Mouse (Mus musculus) thymus, postnatal 0 days (tissue): Measurements from ENCODE around the gene Nt5c2. TPM values are rescaled to one million over a fixed set of nuclear protein-coding genes. Genes with fewer than 3 reads are reported as not detected.

Experiments
- DNase-seq: peaks from one replicate; pipeline ENCODE4 v3.0.0-alpha.2; 2015; ENCODE audit warnings: low spot score
- polyA plus RNA-seq: library from polyadenylated mRNA; unstranded; fragments of >200 nt; fragmentation: Nextera tagmentation; extraction: Ambion mirVana; gene quantifications from 2 replicates; pipeline ENCODE4 v1.2.1, GENCODE M21; 2015

Gene Nt5c2
- polyA plus RNA-seq, 1 experiment from 2014 or later: 120 TPM

DNA sequence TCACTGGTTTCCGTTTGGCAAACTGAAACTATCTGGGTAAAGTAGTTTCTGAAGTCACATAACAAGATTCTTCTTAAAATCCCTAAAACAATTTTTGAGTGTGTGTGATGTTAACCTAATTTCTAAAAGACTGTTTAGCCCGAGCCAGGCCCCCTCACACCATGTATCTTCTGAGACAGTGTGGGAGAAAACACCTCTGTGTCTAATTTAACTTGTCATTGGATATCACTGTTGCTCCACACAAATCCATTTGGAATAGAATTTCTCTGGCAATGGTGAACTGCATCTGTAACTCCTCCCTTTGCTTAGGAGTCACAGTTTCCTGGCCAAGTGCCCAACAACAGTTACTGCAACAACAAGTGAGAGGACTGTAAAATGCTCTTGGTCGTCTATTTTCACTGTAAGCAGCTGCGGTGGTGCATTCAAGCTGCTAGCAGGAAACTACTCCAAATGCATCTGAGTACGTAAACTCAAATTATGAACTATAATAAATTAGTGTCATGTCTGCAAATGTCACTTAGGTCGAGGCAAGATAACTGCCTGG is 85.8 kb downstream of the Nt5c2 start:
- DNase-seq: peak; percentile 33

DNA sequence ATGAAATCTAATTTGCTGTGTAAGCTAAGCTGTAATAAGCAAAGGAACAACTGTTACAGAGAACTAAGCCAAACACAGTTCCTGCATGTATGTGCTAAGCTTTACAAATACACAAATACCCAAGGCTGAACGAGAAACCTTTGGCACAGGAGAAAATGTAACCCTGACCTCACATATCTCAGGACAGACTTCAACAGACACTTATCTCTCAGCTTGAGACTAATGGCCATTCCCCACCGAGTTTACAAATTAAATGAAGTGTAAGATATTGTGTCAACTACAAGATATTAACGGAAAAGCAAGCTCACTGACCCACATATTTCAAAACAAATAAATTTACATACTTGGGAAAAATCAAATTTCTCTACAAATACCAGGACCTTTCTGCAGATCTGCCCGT is 86.8 kb downstream of the Nt5c2 start:
- DNase-seq: no peak

DNA sequence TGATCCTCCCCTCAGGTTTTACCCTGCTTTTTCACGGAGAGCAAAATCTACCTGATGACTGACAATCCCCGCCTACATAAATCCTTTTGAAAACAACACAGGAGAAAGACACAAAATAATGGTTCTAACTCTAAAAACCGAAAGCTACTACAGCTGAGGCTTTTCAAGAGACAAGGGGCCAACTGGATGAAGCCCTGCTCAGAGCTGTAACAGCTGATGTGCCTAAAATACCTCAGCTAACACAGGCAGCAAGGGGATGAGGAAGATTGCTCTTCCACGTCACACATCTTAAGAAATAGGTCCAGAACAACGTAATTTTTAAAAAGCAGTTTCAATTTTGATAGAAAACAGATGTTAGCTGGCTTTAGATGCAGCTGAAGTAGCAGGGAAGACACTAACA is 88.0 kb downstream of the Nt5c2 start:
- DNase-seq: no peak

DNA sequence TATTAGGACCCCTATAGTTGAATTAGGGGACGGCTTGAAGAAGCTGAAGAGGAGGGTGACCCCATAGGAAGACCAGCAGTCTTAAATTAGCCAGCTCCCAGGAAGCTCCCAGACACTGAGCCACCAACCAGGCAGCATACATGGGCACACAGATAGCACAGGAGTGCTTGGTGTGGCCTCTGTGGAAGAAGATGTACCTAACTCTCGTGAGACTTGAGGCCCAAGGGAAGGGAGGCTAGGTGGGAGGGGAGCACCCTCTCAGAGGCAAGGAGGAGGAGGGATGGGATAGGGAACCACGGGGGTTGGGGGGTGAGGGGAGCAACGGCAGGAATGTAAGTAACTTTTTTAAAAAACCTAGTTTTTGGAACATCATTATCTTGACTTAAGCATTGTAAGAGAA is 88.6 kb downstream of the Nt5c2 start:
- DNase-seq: peak; percentile 31

DNA sequence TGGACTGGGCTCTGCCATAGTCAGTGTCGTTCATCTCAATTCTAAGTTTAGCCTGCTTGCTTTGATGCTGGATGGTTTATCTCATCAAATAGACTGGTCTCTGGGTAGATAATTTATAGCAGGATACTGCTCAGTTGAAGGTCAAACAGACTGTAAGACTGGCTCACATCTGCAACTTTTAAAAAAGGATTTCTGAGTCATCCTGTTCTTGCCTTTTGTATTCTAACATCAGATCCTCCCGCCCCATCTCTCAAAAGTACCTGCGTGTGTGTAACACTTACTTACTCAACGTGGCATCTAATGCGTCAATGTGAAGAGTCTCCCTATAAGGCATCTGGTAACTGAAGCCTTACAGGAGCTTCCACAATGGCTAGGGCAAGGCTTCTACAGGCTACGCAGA is 94.4 kb downstream of the Nt5c2 start:
- no peak for DNase-seq

DNA sequence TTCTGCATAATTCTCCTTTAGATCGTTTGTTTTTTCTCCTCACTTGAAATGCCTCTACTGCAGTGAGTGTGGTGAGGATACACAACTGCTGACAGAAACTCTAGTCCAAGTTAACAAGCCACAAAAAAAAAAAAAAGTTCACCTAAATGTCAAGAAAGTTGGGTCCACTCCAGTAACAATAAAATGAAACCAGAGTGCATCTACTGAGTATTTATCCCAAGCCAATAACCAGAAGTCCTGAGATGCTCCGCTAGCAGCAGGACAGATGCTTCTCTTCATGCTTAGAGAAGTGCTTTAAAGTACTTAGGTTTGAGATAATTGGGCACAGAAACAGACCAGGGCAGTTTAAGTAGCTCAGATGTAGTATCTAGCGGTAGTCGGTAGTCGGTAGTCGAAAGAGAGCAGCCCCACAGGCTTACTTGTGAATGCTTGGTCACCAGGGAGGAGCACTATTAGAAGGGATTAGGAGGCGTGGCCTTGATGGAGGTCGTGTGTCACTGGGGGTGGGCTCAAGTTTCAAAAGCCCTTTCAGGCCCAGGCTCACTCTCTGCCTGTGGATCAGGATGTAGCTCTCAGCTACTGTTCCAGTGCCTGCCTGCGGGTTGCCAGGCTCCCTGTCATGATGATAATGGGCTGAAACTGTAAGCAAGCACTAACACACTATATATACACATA is 99.4 kb downstream of the Nt5c2 start:
- no peak for DNase-seq

DNA sequence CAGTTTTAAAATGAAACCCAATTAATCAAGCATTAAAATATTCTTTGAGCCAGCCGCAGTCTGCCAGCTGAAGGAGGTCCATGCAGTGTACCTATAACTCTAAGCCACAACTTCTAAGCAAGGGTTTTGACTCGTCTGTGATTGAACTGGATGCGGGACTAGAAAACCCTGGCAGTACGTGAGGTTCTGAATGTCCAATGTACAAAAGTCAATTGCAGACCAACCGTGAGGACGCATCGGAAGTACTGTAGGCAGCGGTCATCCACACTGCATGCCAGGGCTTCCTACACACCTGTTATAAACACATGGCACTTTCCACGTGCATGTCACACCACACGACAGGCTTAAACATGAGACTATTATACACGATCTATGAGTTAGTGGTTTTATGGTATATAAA is 101.3 kb downstream of the Nt5c2 start:
- DNase-seq: no peak

DNA sequence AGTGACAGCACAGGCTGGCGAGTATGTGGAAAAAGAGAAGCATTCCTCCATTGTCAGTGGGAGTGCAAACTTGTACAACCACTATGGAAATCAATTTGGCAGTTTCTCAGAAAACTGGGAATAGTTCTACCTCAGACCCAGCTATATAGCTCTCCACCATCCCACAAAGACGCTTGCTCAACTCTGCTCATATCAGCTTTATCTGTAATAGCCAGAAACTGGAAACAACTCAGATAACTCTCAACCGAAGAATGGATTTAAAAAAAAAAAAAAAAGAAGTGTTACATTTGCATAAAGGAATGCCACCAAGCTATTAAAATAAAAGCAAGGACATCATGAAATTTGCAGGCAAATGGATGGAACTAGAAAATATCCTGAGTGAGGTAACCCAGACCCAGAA is 103.5 kb downstream of the Nt5c2 start:
- DNase-seq: no peak

DNA sequence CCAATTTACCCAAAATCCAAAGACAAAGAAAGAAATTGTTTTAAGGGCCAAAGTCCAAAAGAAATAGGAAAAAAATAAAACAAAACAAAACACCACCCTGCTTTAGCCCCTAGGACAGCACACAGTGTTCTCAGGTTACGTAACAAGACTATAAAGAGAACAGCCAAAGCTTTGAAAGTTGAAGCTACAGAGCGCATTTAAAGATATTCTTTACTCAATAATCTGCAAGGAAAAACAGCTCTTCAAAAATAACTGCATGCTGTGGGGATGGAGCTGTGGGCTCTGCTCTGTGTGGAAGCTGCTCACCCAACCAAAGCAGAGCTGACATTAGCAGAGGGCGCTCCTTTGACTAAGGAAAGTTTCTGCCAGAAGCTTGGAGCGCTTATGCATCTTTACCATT is 106.0 kb downstream of the Nt5c2 start:
- no peak for DNase-seq

DNA sequence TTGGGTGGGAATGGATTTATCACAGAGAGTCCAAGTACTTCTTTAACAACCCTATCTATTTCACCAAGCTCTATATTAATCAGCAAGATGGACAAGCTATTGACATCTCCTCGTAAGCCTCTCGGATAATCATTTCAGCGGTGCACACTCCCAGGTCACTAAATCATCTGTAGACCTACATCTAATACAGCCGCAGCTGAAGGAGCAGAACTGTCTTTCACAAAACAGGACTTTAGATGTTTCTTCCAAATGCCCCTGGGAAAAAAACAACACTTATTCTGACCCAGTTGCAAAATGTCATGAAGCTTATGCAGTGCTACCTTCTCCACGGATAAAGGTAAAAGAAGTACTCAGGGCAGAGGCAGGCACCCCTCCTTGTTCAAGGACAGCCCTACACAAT is 106.7 kb downstream of the Nt5c2 start:
- no peak for DNase-seq

DNA sequence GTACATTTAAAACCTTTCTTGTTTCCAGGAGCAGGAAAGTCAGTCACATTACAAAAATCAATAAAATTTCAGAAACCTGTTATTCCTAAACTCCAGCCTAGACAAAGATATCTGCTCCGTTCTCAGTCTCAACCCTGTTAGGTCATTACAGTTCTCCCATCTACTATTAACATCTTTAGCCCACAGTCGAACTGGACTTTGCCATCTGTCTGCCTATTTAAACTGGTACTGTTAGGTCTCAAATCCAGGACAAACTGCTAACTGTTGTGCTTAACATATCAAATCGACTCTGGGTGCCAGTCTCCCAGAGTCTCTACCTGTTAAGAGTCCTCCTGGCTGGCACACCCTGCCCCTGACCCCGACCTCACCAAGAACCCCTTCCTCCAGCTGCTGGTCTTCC is 109.0 kb downstream of the Nt5c2 start:
- DNase-seq: no peak

DNA sequence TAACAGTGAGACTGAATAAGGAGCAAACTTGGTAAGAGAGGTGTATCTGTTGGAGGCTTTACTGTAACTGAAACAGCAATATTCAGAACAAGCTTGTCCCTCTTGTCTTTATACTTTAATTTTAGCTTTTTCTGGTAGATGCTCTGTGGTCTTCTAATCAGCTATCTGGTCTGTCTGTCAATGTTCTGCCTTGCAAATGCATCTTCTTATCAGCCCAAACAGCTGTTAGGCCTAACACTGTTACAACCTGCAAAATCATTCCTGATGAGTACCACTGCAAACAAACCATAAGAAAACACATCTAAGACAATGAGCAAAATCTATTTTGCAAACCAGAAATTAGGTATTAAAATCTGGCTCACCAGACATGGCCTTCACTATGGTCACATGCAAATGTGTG is 109.6 kb downstream of the Nt5c2 start:
- no peak for DNase-seq

DNA sequence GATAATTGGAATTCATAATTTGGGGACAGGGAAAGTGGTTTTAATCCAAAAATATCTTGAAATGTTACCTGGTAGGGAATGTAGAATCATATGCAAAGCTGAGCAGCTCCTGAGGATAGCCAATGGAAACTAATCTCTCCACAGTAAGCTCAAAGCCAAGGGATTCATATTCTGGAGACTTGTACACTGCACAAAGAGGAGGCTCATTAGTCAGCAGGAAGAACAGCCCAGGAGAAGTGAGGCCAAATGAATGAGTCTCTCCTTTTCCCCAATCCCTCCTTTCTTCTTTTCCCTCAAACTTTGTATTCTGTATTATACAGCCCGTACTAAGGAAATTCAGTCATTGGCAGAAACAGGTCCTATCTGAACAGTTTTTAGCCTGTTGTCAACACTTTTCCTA is 110.0 kb downstream of the Nt5c2 start:
- DNase-seq: no peak

DNA sequence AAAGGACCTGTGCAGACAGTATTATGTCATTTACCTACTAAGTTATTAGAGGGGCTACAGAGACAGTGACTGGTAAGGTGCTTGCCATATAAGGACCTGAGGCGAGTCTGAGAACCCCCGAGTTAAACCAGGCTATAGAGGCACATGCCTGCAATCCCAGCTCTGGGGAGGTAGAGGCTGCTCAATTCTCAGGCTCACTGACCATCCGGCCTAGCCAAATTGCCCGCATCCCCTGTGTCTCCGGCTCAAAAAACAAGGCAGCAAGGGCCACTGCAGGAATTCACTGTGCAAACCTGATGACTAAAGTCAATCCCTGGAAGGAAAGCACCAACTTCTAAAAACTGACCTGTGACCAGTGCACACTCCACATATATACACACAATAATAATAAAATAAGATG is 111.6 kb downstream of the Nt5c2 start:
- DNase-seq: no peak

DNA sequence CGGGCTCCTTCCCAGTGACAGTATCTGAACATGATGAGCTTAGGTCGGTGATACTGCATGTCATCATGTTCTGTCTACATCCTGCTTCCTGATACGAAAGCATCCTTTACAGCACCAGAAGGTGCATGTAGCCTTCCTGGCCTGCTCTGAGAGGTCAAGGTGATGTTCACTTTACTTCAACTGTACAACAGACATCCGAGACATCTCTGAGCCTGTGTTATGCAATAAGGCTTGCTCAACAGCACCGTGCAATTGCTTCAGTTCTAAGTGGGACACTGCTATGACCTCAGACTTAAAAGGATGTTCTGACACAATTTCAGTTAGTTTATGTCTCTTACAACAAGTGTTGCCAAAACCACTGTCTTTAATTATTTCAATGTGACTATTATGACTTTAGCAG is 113.6 kb downstream of the Nt5c2 start:
- no peak for DNase-seq

DNA sequence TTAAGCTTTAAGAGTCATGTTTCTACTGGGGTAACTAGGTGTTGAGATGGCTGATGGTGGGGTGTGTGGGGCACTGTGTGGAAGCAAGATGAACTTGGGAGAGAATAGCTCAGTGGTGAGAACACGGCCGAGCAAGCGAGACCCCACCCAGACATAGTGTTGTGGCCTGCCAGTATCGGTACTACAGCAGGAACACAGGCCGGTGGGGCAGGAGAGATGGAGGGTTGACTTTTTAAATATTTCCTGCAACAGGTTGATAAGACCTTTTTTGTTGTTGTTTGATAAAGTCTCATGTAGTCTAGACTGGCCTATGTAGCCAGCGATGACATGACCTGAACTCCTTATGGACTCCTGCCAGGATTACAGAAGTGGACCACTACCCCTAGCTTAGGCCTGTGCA is 114.2 kb downstream of the Nt5c2 start:
- DNase-seq: no peak

DNA sequence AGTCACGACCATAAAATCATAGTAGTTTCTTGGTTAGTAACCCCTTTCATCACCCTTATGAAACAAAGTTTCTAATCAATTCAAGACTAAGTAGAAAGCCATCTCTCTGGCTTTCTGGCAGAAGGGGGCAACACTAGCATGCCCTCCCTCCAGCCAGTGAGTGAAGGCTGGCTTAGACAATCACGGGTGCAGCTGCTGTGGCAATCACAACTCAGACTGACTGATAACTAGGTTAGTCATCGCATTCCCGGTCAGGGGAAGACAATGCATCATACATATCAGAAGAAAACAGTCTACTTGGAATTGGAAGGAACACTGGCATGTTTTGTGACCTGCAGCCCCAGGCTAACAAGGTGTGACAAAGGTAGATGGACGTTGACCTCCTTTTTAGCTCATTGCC is 115.1 kb downstream of the Nt5c2 start:
- no peak for DNase-seq

DNA sequence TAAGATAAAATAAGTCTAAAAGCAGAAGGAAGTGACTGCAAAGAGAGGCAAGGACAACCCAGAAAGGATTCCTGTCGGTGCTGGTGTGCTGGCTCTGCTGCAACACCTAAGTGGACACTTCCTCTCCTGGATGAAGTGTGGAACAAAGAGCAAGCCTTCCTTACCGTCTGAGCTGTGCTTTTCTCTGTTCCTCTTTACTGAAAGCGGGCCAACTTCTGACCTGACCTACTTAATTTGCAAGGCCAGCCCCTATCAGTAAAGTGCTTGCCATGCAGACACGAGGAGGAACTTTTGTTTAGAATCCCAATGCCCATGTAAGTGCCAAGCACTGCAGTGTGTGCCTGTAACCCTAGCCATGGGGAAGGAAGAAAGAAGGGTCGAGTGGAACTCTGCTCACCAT is 115.6 kb downstream of the Nt5c2 start:
- DNase-seq: no peak

DNA sequence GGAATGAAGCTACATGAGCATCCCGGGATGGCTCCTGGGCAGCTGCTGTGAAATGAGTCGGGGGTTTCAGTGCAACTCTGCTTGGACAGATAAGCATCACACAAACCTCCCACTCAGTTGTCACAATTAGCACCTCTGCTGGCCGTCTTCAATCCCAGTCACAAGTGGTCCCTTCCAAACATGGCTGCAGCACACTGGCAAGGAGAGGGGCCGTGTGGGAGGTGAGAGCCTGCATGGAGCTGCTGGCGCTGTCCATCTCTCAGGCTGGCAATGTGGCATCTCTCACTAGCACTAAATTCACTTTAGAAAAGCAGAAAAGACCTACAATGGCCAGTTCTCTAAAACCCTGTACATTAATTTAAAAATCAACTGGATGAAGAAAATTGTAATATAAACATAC is 116.7 kb downstream of the Nt5c2 start:
- DNase-seq: no peak

DNA sequence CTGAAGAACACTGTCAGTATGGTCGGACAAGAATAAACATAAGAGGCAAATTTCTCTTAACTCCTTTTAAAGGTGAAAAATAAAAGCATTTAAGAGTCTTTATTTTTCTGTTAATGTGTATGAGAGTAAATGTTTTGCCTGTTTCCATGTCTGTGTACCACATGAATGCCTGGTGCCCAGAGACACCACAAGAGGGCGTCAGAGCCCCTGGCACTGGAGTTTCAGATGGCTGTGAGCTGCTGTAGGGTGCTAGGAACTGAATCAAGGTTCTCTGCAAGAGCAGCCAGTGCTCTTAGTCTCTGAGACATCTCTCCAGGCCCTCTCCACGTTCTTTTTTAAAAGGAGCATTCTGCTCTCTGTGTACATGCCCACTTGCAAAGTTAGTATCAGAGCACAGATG is 117.8 kb downstream of the Nt5c2 start:
- no peak for DNase-seq

DNA sequence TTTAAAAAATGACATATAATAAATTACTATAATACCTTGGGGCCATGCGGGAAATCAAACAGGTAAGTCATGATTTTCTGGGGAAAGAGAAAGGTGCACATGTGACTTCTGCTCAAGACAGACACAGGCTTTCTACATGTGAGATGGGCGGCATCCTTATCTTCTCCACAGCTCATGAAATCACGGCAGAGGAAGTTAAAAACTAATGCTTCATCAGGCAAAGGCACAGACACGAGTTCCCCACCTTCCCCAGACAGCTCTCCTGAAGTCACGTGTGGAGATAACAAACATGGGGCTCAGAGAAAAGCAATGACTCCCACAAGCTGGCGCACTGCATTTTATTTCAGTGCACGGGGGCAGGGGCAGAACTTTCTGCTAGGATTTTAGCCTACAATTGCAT is 121.5 kb downstream of the Nt5c2 start:
- DNase-seq: no peak

DNA sequence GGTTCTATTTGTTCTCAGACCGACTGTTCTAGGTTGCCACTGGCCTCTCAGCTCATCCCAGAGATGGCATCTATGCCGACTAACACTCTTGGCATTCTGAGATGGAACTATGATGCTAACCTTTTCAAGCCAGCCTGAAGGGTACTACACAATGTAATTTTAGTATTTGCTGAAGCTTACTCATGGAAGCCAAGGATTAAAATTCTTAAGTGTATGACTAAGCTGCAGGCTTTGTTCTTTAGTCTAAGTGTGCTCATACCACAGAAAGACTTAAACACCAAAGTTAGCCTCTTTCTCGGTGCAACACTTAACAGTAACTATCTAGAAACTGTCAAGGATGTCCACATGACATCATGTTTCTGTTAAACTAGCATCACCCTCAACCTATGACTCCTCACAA is 122.1 kb downstream of the Nt5c2 start:
- DNase-seq: no peak

DNA sequence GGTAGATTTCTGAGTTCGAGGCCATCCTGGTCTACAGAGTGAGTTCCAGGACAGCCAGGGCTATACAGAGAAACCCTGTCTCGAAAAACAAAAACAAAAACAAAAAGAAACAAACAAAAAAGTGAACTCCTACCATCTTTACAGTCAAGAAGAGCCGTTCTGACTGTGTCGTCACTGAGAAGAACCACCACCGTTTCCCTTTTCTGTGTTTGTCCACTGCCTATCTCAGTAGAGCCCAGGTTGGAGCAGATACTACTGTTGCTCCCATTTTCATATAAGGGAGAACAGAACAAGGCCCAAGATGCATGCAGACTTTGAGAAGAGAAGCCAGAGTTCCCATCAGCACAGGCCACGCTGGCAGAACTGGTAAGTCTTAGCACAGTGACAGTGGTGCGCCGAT is 124.3 kb downstream of the Nt5c2 start:
- DNase-seq: no peak

DNA sequence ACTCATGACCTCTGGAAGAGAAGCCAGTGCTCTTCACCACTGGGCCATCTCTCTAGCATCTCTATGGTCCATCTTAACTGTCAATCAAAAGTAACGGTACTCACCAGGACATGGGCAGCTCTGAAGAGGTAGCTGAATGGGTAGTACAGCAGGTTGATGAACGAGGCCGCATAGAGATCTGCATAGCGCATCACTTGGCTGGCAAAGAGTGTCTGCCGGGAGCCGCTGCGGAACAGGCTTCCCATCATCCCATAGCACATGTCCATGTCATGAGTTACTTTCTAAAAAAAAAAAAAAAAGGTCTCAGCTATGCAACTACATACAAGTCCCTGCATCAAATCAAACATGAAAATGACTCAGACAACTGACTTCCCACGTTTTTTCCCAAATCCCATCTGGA is 125.3 kb downstream of the Nt5c2 start:
- no peak for DNase-seq
